Mouse (Mus musculus) olfactory bulb, adult 2 months (tissue): ENCODE data around the gene Car7.

Experiments
- CTCF ChIP-seq: fragments of 200-500 bp; IDR thresholded peaks from 2 replicates; pipeline ENCODE4 v1.5.1; 2012; ENCODE audit warnings: low read depth, mild to moderate bottlenecking, low read length, moderate library complexity; ENCODE audit not compliant: insufficient read depth
- POLR2A ChIP-seq: fragments of 200-500 bp; IDR thresholded peaks from 2 replicates; pipeline ENCODE4 v1.6.1; 2012; ENCODE audit warnings: mild to moderate bottlenecking, low read depth, low read length, moderate library complexity; ENCODE audit not compliant: insufficient read depth

GRCm38 (mm10) chr8:104535378-104535777, 889 bp downstream of the Car7 start:
- TF ChIP-seq CTCF, result no peak
- no peak for TF ChIP-seq POLR2A
